Mouse (Mus musculus) heart, embryonic 15.5 days (tissue): ENCODE results near the gene Isyna1. TPM values are rescaled to one million over a fixed set of nuclear protein-coding genes. Genes with fewer than 3 reads are reported as not detected.

Source experiments
- ATAC-seq: fragments of 200-750 bp; cut with Nextera tagmentation; replicated peaks from 2 replicates; pipeline ENCODE4 v1.8.0; 2017; ENCODE audit warnings: low read depth, moderate TSS enrichment; ENCODE audit not compliant: insufficient number of reproducible peaks, insufficient read depth, low FRiP score
- H3K27ac ChIP-seq: fragments of 300-500 bp; sonication (generic); 2 replicates; pipeline ENCODE4 v1.5.1; 2015; ENCODE audit warnings: mild to moderate bottlenecking, inconsistent platforms
- H3K27me3 ChIP-seq: fragments of 300-500 bp; sonication (generic); 2 replicates; pipeline ENCODE4 v1.6.1; 2015; ENCODE audit warnings: inconsistent platforms
- H3K36me3 ChIP-seq: fragments of 300-500 bp; sonication (generic); 2 replicates; pipeline ENCODE4 v1.6.1; 2015; ENCODE audit warnings: mild to moderate bottlenecking, inconsistent platforms
- H3K4me1 ChIP-seq: fragments of 300-500 bp; sonication (generic); replicated peaks from 2 replicates; pipeline ENCODE4 v1.6.1; 2015; ENCODE audit warnings: inconsistent platforms
- H3K4me2 ChIP-seq: fragments of 300-500 bp; sonication (generic); 2 replicates; pipeline ENCODE4 v1.6.1; 2015; ENCODE audit warnings: inconsistent platforms, mild to moderate bottlenecking, moderate library complexity
- H3K4me3 ChIP-seq: fragments of 300-500 bp; sonication (generic); 2 replicates; pipeline ENCODE4 v1.5.1; 2015; ENCODE audit warnings: mild to moderate bottlenecking, inconsistent platforms
- H3K9ac ChIP-seq: fragments of 300-500 bp; sonication (generic); 2 replicates; pipeline ENCODE4 v1.6.1; 2015; ENCODE audit warnings: mild to moderate bottlenecking, inconsistent platforms
- H3K9me3 ChIP-seq: fragments of 300-500 bp; sonication (generic); replicated peaks from 2 replicates; pipeline ENCODE4 v1.6.1; 2016; ENCODE audit warnings: inconsistent platforms
- WGBS: fragments of 180-500 bp; shearing (Covaris S2); methylation state at CpG from one replicate; pipeline ENCODE4 v1.1.7; 2015; ENCODE audit warnings: mixed read lengths; 5-methylcytosine and 5-hydroxymethylcytosine counted together
- polyA plus RNA-seq: library from polyadenylated mRNA; unstranded; fragments of >200 nt; fragmentation: Nextera tagmentation; extraction: Ambion mirVana; gene quantifications from 2 replicates; pipeline ENCODE4 v1.2.1, GENCODE M21; 2015

Isyna1 gene
- polyA plus RNA-seq, 1 experiment from 2014 or later = 92.9 TPM

GRCm38 (mm10) chr8:70645501-70646224 is 51.5 kb downstream of the Isyna1 start:
- Histone ChIP-seq H3K27me3 (no peaks in the 10 kb centered on the region), H3K36me3 (peaks cover 9% of the 10 kb centered on the region; the same call in 1 of the 2 replicates), H3K4me3 (no peak overlapping the region), H3K4me2 (no peak overlapping the region), H3K4me1 (peaks cover 53% of the 10 kb centered on the region), H3K27ac (peak overlapping the region; percentile 89), H3K9me3 (no peaks in the 10 kb centered on the region), H3K9ac (0 out of 2 replicates have a peak overlapping the region, but pooled peaks have one; percentile 5)
- WGBS = 60% methylated on average over 17 of the region's 17 CpGs
- no peak for ATAC-seq

- WGBS = 67% methylated on average over 6 of the region's 6 CpGs
- no peaks in the 10 kb centered on the region for H3K27me3 ChIP-seq
- peaks cover 14% of the 10 kb centered on the region; the same call in 1 of the 2 replicates for H3K36me3 ChIP-seq
- H3K4me1 ChIP-seq = peaks cover 53% of the 10 kb centered on the region
- H3K27ac ChIP-seq = peak overlapping the region; percentile 89
- no peak overlapping the region for H3K9ac ChIP-seq
- no peaks in the 10 kb centered on the region for H3K9me3 ChIP-seq
- no peak overlapping the region for H3K4me3 ChIP-seq
- H3K4me2 ChIP-seq = no peak overlapping the region
- ATAC-seq = no peak
These were observed 52.2 kb downstream of the Isyna1 start for GRCm38 (mm10) chr8:70646369-70646768.

- no peaks in the 10 kb centered on the region for H3K27me3 ChIP-seq
- peaks cover 18% of the 10 kb centered on the region; the same call in 1 of the 2 replicates for H3K36me3 ChIP-seq
- H3K4me3 ChIP-seq = no peak overlapping the region
- H3K27ac ChIP-seq = peak overlapping the region; percentile 89
- H3K9me3 ChIP-seq = no peaks in the 10 kb centered on the region
- ATAC-seq = no peak
- H3K4me2 ChIP-seq = no peak overlapping the region
- peaks cover 53% of the 10 kb centered on the region for H3K4me1 ChIP-seq
- no peak overlapping the region for H3K9ac ChIP-seq
These were observed 52.6 kb downstream of the Isyna1 start for GRCm38 (mm10) chr8:70646775-70647174.

Other genes starting within 250 kb of the Isyna1 start
- gene Upf1, start 241.1 kb upstream of the Isyna1 start, polyA plus RNA-seq = 10.5 and 13.4 TPM in 2 replicates
- 2.8 and 4.0 TPM in 2 replicates for gene Comp, start 220.8 kb upstream of the Isyna1 start, polyA plus RNA-seq
- gene Crtc1, start 154.8 kb upstream of the Isyna1 start, polyA plus RNA-seq = 8.7 and 14.2 TPM in 2 replicates
- gene Klhl26, start 117.4 kb upstream of the Isyna1 start, polyA plus RNA-seq = 8.7 and 12.7 TPM in 2 replicates
- gene Tmem59l, start 107.0 kb upstream of the Isyna1 start, polyA plus RNA-seq = 0.24 and 0.96 TPM in 2 replicates
- gene Crlf1, start 101.2 kb upstream of the Isyna1 start, polyA plus RNA-seq = 3.8 and 11.1 TPM in 2 replicates
- 116 and 117 TPM in 2 replicates for gene Rex1bd, start 87.6 kb upstream of the Isyna1 start, polyA plus RNA-seq
- gene Uba52, start 83.6 kb upstream of the Isyna1 start, polyA plus RNA-seq = 684 and 768 TPM in 2 replicates
- gene Fkbp8, start 66.6 kb upstream of the Isyna1 start, polyA plus RNA-seq = 203 and 274 TPM in 2 replicates
- gene Kxd1, start 66.4 kb upstream of the Isyna1 start, polyA plus RNA-seq = 64.5 and 68.8 TPM in 2 replicates
- gene Ell, start 54.9 kb upstream of the Isyna1 start, polyA plus RNA-seq = 10.8 and 15.0 TPM in 2 replicates
- 62.1 and 82.6 TPM in 2 replicates for gene Ssbp4, start 14.5 kb downstream of the Isyna1 start, polyA plus RNA-seq
- gene Lrrc25, start 21.8 kb downstream of the Isyna1 start, polyA plus RNA-seq = 1.4 and 3.4 TPM in 2 replicates
- 0.89 and 1.3 TPM in 2 replicates for gene Gdf15, start 38.1 kb downstream of the Isyna1 start, polyA plus RNA-seq
- gene Pgpep1, start 66.0 kb downstream of the Isyna1 start, polyA plus RNA-seq = 32.2 and 36.3 TPM in 2 replicates
- gene Lsm4, start 78.9 kb downstream of the Isyna1 start, polyA plus RNA-seq = 256 and 281 TPM in 2 replicates
- gene Jund, start 104.6 kb downstream of the Isyna1 start, polyA plus RNA-seq = 79.8 and 89.0 TPM in 2 replicates
- gene Iqcn, start 109.1 kb downstream of the Isyna1 start, polyA plus RNA-seq = 0.04 TPM in 2 replicates
- not detected in 2 replicates for gene Gm3336, start 124.2 kb downstream of the Isyna1 start, polyA plus RNA-seq
- gene Pde4c, start 129.3 kb downstream of the Isyna1 start, polyA plus RNA-seq = 0.19 and 0.32 TPM in 2 replicates
- gene Rab3a, start 160.3 kb downstream of the Isyna1 start, polyA plus RNA-seq = 21.0 and 25.5 TPM in 2 replicates
- 43.0 and 45.2 TPM in 2 replicates for gene Mpv17l2, start 166.6 kb downstream of the Isyna1 start, polyA plus RNA-seq
- gene Pik3r2, start 182.3 kb downstream of the Isyna1 start, polyA plus RNA-seq = 28.0 and 45.8 TPM in 2 replicates
- gene Mast3, start 210.7 kb downstream of the Isyna1 start, polyA plus RNA-seq = 5.0 and 11.1 TPM in 2 replicates
- 0.15 and 0.53 TPM in 2 replicates for gene Il12rb1, start 214.1 kb downstream of the Isyna1 start, polyA plus RNA-seq
- 2.8 and 4.0 TPM in 2 replicates for gene Arrdc2, start 245.3 kb downstream of the Isyna1 start, polyA plus RNA-seq